ENCODE assay signal across 41 mouse cellular contexts in the genomic region with DNA sequence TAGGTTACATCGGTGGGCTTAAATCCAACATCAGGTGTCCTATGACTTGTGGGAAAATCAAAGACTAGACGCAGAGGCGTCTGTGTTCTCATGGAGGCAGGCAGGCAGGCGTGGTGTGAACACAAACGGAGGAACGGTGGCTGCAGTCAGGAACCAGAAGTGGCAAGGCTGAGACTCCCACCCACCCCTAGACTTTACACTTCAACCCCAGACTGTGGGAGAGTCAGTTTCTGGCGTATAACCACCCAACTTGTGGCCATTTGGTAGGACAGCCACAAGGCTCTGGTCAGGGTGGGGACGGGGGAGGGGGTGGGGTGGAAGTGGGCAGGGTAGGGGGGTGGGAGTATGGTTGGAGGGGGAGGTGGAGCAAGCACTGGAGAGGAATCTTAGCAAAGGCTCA. TPM values are rescaled to one million over a fixed set of nuclear protein-coding genes. Genes with fewer than 3 reads are reported as not detected.
"Had no signal": no experiment of that assay in that cellular context is flagged by ENCODE, and none has a peak within 500 bp of the region (broad histone marks: within the 10 kb centered on the region; RNA-seq: fewer than 3 reads in every experiment).

No protein-coding gene starts in this region.

- H3K4me2 ChIP-seq: forebrain, embryonic 15.5 days; heart, embryonic 15.5 days; hindbrain, embryonic 13.5 days; hindbrain, embryonic 15.5 days; kidney, embryonic 15.5 days; limb, embryonic 13.5 days; limb, embryonic 15.5 days; liver, embryonic 12.5 days had no signal

- H3K9ac ChIP-seq: forebrain, embryonic 15.5 days; forebrain, postnatal 0 days; heart, embryonic 15.5 days; hindbrain, embryonic 13.5 days; hindbrain, embryonic 15.5 days; kidney, embryonic 15.5 days; limb, embryonic 13.5 days; limb, embryonic 15.5 days; liver, embryonic 12.5 days had no signal

- H3K4me3 ChIP-seq: forebrain, embryonic 15.5 days; heart, adult 2 months; heart, embryonic 10.5 days; heart, embryonic 15.5 days; hindbrain, embryonic 13.5 days; hindbrain, embryonic 15.5 days; kidney, embryonic 15.5 days; limb, embryonic 13.5 days; limb, embryonic 15.5 days; liver, embryonic 12.5 days had no signal

- H3K36me3 ChIP-seq: forebrain, embryonic 15.5 days; heart, embryonic 10.5 days; heart, embryonic 15.5 days; hindbrain, embryonic 13.5 days; hindbrain, embryonic 15.5 days; kidney, embryonic 15.5 days; limb, embryonic 13.5 days; limb, embryonic 15.5 days; liver, embryonic 12.5 days had no signal

- DNase-seq: forebrain, postnatal 0 days; gastrocnemius, postnatal 14 days; gastrocnemius, postnatal 36 days; heart, adult 11 months; heart, adult 2 months; kidney, adult 11 months; kidney, adult 2 months; kidney, adult 9 months; kidney, postnatal 14 days; kidney, postnatal 36 days; layer of hippocampus, adult 9-11 months; layer of hippocampus, postnatal 36 days; left cerebral cortex, postnatal 4 days had no signal

- ATAC-seq: forebrain, embryonic 15.5 days; forebrain, postnatal 0 days; hindbrain, postnatal 0 days; intestine, embryonic 16.5 days; liver, embryonic 12.5 days had no signal

- H3K9me3 ChIP-seq: forebrain, embryonic 15.5 days; heart, embryonic 10.5 days; heart, embryonic 15.5 days; hindbrain, embryonic 13.5 days; hindbrain, embryonic 15.5 days; kidney, embryonic 15.5 days; limb, embryonic 13.5 days; limb, embryonic 15.5 days; liver, embryonic 12.5 days had no signal

- H3K27me3 ChIP-seq: forebrain, embryonic 15.5 days; heart, embryonic 15.5 days; hindbrain, embryonic 13.5 days; hindbrain, embryonic 15.5 days; kidney, embryonic 15.5 days; limb, embryonic 13.5 days; limb, embryonic 15.5 days had no signal

- H3K27ac ChIP-seq: forebrain, embryonic 15.5 days; heart, adult 2 months; heart, embryonic 10.5 days; heart, embryonic 15.5 days; hindbrain, embryonic 13.5 days; hindbrain, embryonic 15.5 days; hindbrain, postnatal 0 days; kidney, embryonic 15.5 days; kidney, postnatal 0 days; limb, embryonic 13.5 days; limb, embryonic 15.5 days; liver, embryonic 12.5 days had no signal

- H3K4me1 ChIP-seq: forebrain, embryonic 15.5 days; heart, embryonic 15.5 days; hindbrain, embryonic 13.5 days; hindbrain, embryonic 15.5 days; kidney, embryonic 15.5 days; limb, embryonic 15.5 days; liver, embryonic 12.5 days had no signal

RNA-seq across cellular contexts. Expression of gene Gzma, which starts 10.3 kb away (rescaled TPM):
- total RNA-seq: gastrocnemius, adult 18-20 months; gastrocnemius, adult 8-10 months; gastrocnemius, postnatal 14 days; hindbrain, postnatal 0 days; layer of hippocampus, adult 18-20 months; layer of hippocampus, adult 8-10 months; layer of hippocampus, postnatal 14 days; layer of hippocampus, postnatal 36 days; left cerebral cortex, adult 18-20 months; left cerebral cortex, adult 8-10 months; left cerebral cortex, postnatal 10 days; left cerebral cortex, postnatal 25 days; left cerebral cortex, postnatal 4 days had no signal
- polyA plus RNA-seq: forebrain, embryonic 15.5 days; heart, embryonic 10.5 days; hindbrain, embryonic 11.5 days; hindbrain, embryonic 13.5 days; hindbrain, embryonic 15.5 days; hindbrain, postnatal 0 days; kidney, embryonic 15.5 days; limb, embryonic 13.5 days; limb, embryonic 15.5 days; liver, embryonic 12.5 days had no signal

RNA-seq across cellular contexts. Expression of gene Gpx8, which starts 44.3 kb away (rescaled TPM):
- total RNA-seq: hematopoietic stem cell, adult 5-6 weeks had no signal

RNA-seq across cellular contexts. Expression of gene Cdc20b, which starts 55.6 kb away (rescaled TPM):
- total RNA-seq: gastrocnemius, adult 18-20 months; gastrocnemius, adult 8-10 months; gastrocnemius, postnatal 14 days; gastrocnemius, postnatal 36 days; heart, adult 2 months; heart, postnatal 25 days; hematopoietic stem cell, adult 5-6 weeks; layer of hippocampus, adult 18-20 months; layer of hippocampus, postnatal 36 days; left cerebral cortex, adult 18-20 months; left cerebral cortex, adult 8-10 months; left cerebral cortex, postnatal 10 days; left cerebral cortex, postnatal 25 days; liver, adult 2 months had no signal
- polyA plus RNA-seq: gonadal fat pad, adult 2 months; heart, embryonic 10.5 days; heart, postnatal 0 days; intestine, embryonic 14.5 days; intestine, embryonic 16.5 days; kidney, adult 2 months; kidney, embryonic 15.5 days; kidney, postnatal 0 days; limb, embryonic 13.5 days; limb, embryonic 15.5 days; liver, adult 2 months; liver, embryonic 12.5 days had no signal
